Mouse (Mus musculus) lung, postnatal 36 days (tissue): Measurements from ENCODE around the gene Mapk11.

Experiments
- DNase-seq: peaks from one replicate; pipeline ENCODE4 v3.0.0; 2022; ENCODE audit warnings: mixed read lengths

The Mapk11 gene

GRCm38 (mm10) chr15:89173024-89173905, 23.8 kb upstream of the Mapk11 start:
- peak; percentile 51 for DNase-seq

GRCm38 (mm10) chr15:89172276-89172935, 23.0 kb upstream of the Mapk11 start:
- no peak for DNase-seq

- DNase-seq = no peak
These were observed 22.2 kb upstream of the Mapk11 start for GRCm38 (mm10) chr15:89171526-89172051.

- DNase-seq = peak; percentile 73
These were observed 20.7 kb upstream of the Mapk11 start for GRCm38 (mm10) chr15:89170102-89170501.

- DNase-seq = peak; percentile 94
These were observed 20.0 kb upstream of the Mapk11 start for GRCm38 (mm10) chr15:89169431-89169830.

GRCm38 (mm10) chr15:89168922-89169321, 19.5 kb upstream of the Mapk11 start:
- no peak for DNase-seq

GRCm38 (mm10) chr15:89165478-89165877, 16.1 kb upstream of the Mapk11 start:
- DNase-seq = no peak

GRCm38 (mm10) chr15:89161397-89161796, 12.0 kb upstream of the Mapk11 start:
- DNase-seq = peak; percentile 67

- DNase-seq = no peak
These were observed 9.1 kb upstream of the Mapk11 start for GRCm38 (mm10) chr15:89158516-89158915.

GRCm38 (mm10) chr15:89157954-89158353, 8.5 kb upstream of the Mapk11 start:
- DNase-seq = peak; percentile 84

- no peak for DNase-seq
These were observed 2.9 kb upstream of the Mapk11 start for GRCm38 (mm10) chr15:89152312-89152711.

- DNase-seq = peak; percentile 53
These were observed 588 bp upstream of the Mapk11 start for GRCm38 (mm10) chr15:89150041-89150390.

- no peak for DNase-seq
These were observed 745 bp downstream of the Mapk11 start for GRCm38 (mm10) chr15:89148496-89149270.

GRCm38 (mm10) chr15:89147895-89148294, 1.5 kb downstream of the Mapk11 start:
- DNase-seq = no peak

- no peak for DNase-seq
These were observed 2.0 kb downstream of the Mapk11 start for GRCm38 (mm10) chr15:89147456-89147855.

GRCm38 (mm10) chr15:89147024-89147423, 2.4 kb downstream of the Mapk11 start:
- DNase-seq = peak; percentile 77

- DNase-seq = peak; percentile 74
These were observed 2.9 kb downstream of the Mapk11 start for GRCm38 (mm10) chr15:89146537-89146936.

- DNase-seq = no peak
These were observed 3.5 kb downstream of the Mapk11 start for GRCm38 (mm10) chr15:89145813-89146350.

GRCm38 (mm10) chr15:89144965-89145364, 4.5 kb downstream of the Mapk11 start:
- DNase-seq = no peak

GRCm38 (mm10) chr15:89143134-89143533, 6.3 kb downstream of the Mapk11 start:
- DNase-seq = no peak

- peak; percentile 10 for DNase-seq
These were observed 7.5 kb downstream of the Mapk11 start for GRCm38 (mm10) chr15:89141905-89142304.

GRCm38 (mm10) chr15:89141443-89141842, 8.0 kb downstream of the Mapk11 start:
- no peak for DNase-seq
